Comparison of ENCODE assay signal across 21 mouse cellular contexts in the genomic region with DNA sequence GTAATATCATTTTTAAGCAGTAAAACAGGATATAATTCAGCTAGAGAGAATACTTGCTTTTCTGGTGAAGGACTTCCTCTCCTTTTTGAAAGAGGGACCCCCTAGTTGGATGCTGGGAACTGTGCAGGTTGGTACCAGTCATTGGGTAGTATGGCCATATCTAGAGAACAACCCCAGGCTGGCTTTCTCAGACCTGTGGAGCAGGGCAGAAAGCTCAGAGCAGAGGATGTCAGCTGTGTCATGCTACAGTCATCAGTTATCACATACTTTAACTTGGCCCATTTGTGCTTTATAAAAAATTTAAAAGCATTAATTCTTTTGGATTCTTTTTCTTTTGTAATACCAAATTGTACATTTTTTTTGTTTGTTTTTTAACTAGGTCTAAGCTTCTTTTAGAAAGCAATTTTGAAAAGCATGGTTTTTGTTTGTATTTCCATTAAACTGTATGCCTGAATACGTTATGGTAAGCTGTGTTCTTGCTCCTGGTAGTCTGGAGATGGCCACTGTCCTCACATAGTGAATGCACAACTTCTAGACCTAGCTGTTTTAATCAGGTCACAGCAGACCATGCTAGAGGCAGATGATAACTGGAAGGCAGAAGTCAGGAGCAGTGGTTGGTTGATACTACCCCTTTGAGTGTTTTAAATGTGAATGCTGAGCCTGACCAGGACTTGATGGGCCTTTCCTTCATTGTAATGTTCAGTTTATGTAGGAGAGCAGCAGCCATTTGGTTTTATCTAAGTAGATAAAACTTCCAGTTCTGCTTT. TPM values are rescaled to one million over a fixed set of nuclear protein-coding genes. Genes with fewer than 3 reads are reported as not detected.
"Had no signal": no experiment of that assay in that cellular context is flagged by ENCODE, and none has a peak within 500 bp of the region (broad histone marks: within the 10 kb centered on the region; RNA-seq: fewer than 3 reads in every experiment).

No protein-coding gene starts in this region.

- H3K4me1 ChIP-seq: kidney, embryonic 15.5 days; limb, embryonic 10.5 days; stomach, embryonic 15.5 days had no signal

- H3K4me3 ChIP-seq: kidney, embryonic 15.5 days; left cerebral cortex, adult 2 months; limb, embryonic 10.5 days; neural tube, embryonic 13.5 days; stomach, embryonic 15.5 days had no signal

- H3K9ac ChIP-seq: kidney, embryonic 15.5 days; neural tube, embryonic 13.5 days; stomach, embryonic 15.5 days had no signal

- H3K4me2 ChIP-seq: kidney, embryonic 15.5 days; midbrain, embryonic 11.5 days; neural tube, embryonic 13.5 days; stomach, embryonic 15.5 days had no signal

- DNase-seq: kidney, adult 2 months; kidney, postnatal 25 days; lung, adult 2 months; lung, postnatal 36 days; right cerebral cortex, postnatal 14 days; thymus, adult 2 months; thymus, postnatal 25 days had no signal

- ATAC-seq: lung, postnatal 0 days; midbrain, embryonic 16.5 days had no signal

- H3K27ac ChIP-seq: kidney, embryonic 15.5 days; left cerebral cortex, adult 2 months; limb, embryonic 10.5 days; neural tube, embryonic 13.5 days; stomach, embryonic 15.5 days had no signal

- H3K27me3 ChIP-seq: kidney, embryonic 15.5 days; neural tube, embryonic 13.5 days; stomach, embryonic 15.5 days had no signal

- H3K9me3 ChIP-seq: kidney, embryonic 15.5 days; limb, embryonic 10.5 days; neural tube, embryonic 13.5 days; stomach, embryonic 15.5 days had no signal

RNA-seq across cellular contexts. Expression of a gene that starts 17.6 kb away (rescaled TPM):
- total RNA-seq: layer of hippocampus, postnatal 25 days; left cerebral cortex, adult 2 months; left cerebral cortex, postnatal 14 days; megakaryocyte, adult 5-6 weeks had no signal
- polyA plus RNA-seq: kidney, adult 2 months; kidney, embryonic 15.5 days; limb, embryonic 10.5 days; limb, embryonic 14.5 days; lung, adult 2 months; lung, postnatal 0 days; neural tube, embryonic 13.5 days; spleen, adult 2 months; stomach, embryonic 15.5 days; urinary bladder, adult 2 months had no signal
